Mouse (Mus musculus) layer of hippocampus, adult 11-12 months (tissue): Measurements from ENCODE around the gene Ublcp1.

Source experiments
- DNase-seq: peaks from one replicate; pipeline ENCODE4 v3.0.0; 2022; ENCODE audit warnings: low spot score

Gene Ublcp1

GRCm38 (mm10) chr11:44417403-44417802 lies 52.9 kb downstream of the Ublcp1 start:
- no peak for DNase-seq

DNA sequence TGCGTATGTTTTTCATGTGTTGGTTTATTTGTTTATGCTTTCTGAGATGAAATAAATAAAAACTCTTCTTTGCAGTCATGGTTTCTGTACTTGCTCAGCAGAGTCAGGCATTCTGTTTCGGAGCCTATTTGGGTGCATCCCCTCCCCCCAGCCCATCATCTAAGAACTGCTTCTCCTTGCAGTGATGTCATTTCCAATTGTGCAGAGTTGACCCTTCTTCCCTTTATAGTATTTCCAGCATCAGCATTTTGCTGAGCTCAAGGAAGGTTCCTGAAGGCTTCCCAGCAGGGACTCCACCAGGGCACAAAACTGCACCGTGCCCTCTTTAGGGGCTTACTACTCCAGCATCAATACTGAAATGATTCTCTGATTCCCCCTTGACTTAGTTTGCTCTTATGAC lies 55.7 kb downstream of the Ublcp1 start:
- DNase-seq = no peak

- DNase-seq = no peak
These were observed 56.9 kb downstream of the Ublcp1 start for GRCm38 (mm10) chr11:44413371-44413770.

GRCm38 (mm10) chr11:44412276-44412675 lies 58.0 kb downstream of the Ublcp1 start:
- no peak for DNase-seq

DNA sequence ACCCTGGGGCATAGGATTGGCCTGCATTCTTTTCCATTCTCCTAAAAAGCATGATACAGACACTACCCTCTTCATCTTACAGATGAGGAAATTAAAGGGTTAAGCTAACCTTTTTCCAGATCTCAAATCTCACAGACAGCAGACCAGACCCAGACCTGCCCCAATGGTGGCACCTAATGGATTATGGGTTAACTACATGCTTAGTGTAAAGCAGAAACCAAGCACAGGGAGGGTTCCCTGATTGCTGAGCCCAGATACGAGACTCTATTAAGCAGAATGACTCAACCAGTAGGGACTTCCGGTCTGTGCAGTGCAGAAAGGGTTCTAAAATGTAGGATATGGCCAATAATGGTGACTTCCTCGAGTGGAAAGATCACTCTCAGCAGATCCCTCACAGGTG lies 59.9 kb downstream of the Ublcp1 start:
- no peak for DNase-seq

- no peak for DNase-seq
These were observed 61.7 kb downstream of the Ublcp1 start for GRCm38 (mm10) chr11:44408626-44409025.

GRCm38 (mm10) chr11:44406457-44406856 lies 63.8 kb downstream of the Ublcp1 start:
- no peak for DNase-seq

DNA sequence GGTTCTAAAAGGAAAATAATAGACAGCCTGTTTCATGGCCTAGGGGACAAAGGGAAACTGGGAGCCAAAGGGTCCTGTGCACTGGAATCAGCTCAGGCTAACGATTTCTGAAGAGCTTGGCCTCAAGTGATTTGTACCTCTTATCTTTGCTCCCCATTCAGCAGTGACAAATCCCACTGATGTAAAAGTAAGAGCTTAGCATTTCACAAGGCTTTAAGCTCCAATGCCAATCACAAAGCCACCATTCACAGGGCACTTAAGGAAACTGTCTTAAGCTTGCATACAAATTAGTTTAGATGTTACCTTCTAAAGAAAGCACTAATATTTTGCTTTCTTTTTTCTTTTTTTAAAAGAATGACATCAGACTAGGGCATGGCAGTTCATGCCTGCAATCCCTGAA lies 64.3 kb downstream of the Ublcp1 start:
- no peak for DNase-seq

DNA sequence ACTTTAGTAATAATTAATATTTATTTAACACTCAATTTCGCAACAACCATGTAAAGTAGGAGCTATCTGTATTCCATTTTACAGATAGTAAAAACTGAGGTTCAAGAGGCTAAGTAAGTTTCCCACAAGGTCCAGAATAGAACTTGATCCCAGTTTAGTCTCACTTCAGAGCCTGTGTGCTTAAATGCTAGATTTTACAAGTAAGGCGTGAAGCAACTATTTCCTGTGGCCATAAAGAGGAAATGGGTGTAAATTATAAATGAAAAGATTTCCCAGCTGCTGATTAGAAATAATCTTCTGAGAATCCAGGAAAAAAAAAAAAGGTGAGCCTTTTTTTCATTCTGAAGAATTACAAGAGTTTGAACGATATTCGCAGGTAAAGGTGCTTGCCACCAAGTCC lies 65.2 kb downstream of the Ublcp1 start:
- no peak for DNase-seq
